Mouse (Mus musculus): Measurements from ENCODE around the gene Src. TPM values are rescaled to one million over a fixed set of nuclear protein-coding genes. Genes with fewer than 3 reads are reported as not detected.
A peak's percentile ranks its signal among the peaks of the same experiment; 100 is the strongest.

Src gene
- polyA plus RNA-seq, 1 experiment from 2014 or later = 30.8 TPM

DNA sequence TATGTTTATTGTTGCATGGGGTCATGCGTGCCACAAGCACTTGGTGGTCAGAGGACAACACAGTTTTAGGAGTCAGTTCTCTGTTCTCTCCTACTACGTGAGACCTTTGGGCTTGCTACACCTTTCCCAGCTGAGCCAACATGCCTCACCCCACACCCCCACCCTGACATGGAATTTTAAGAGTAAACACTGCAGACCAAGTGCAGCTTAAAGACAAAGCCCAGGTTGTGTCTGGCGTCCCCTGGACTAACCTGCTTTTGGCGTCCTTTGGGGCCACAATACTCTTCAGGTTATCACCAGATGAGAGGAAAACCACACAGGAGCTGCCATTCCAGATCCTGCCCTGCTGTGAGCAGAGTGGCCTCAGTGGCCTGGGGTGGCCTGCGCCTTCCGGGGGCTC lies 23.4 kb upstream of the Src start:
- Histone ChIP-seq H3K27me3 (no peaks in the 10 kb centered on the region), H3K4me2 (replicated peaks) (no peak overlapping the region), H3K27ac (0 out of 2 replicates have a peak overlapping the region, but pooled peaks have one; percentile 48), H3K4me1 (peaks cover 25% of the 10 kb centered on the region; the same call in 1 of the 2 replicates), H3K4me3 (no peak overlapping the region), H3K9ac (no peak overlapping the region), H3K36me3 (peaks cover 47% of the 10 kb centered on the region), H3K9me3 (no peaks in the 10 kb centered on the region)
- WGBS = 61% methylated on average over 6 of the region's 6 CpGs
- no peak for ATAC-seq (ENCODE audit: insufficient number of reproducible peaks, insufficient read depth, low FRiP score, low TSS enrichment)

GRCm38 (mm10) chr2:157395371-157395770 lies 22.9 kb upstream of the Src start:
- Histone ChIP-seq H3K9ac (no peak overlapping the region), H3K36me3 (peaks cover 47% of the 10 kb centered on the region), H3K9me3 (no peaks in the 10 kb centered on the region), H3K27ac (peak overlapping the region; percentile 71; the same call in 1 of the 2 replicates), H3K4me1 (peaks cover 25% of the 10 kb centered on the region; the same call in 1 of the 2 replicates), H3K27me3 (no peaks in the 10 kb centered on the region), H3K4me2 (replicated peaks) (no peak overlapping the region), H3K4me3 (no peak overlapping the region)
- no peak for ATAC-seq (ENCODE audit: insufficient number of reproducible peaks, insufficient read depth, low FRiP score, low TSS enrichment)
- 59% methylated on average over 5 of the region's 5 CpGs for WGBS

- peak overlapping the region; percentile 71 for H3K27ac ChIP-seq
- no peak overlapping the region for H3K4me2 ChIP-seq (replicated peaks)
- 0 out of 2 replicates have a peak overlapping the region, but pooled peaks have one; percentile 7 for H3K9ac ChIP-seq
- no peak overlapping the region for H3K4me3 ChIP-seq
- peaks cover 44% of the 10 kb centered on the region for H3K36me3 ChIP-seq
- H3K27me3 ChIP-seq = no peaks in the 10 kb centered on the region
- no peak for ATAC-seq (ENCODE audit: insufficient number of reproducible peaks, insufficient read depth, low FRiP score, low TSS enrichment)
- H3K9me3 ChIP-seq = no peaks in the 10 kb centered on the region
- 19% methylated on average over 13 of the region's 13 CpGs for WGBS
- peaks cover 25% of the 10 kb centered on the region; the same call in 1 of the 2 replicates for H3K4me1 ChIP-seq
Observed at GRCm38 (mm10) chr2:157395960-157396359, 22.3 kb upstream of the Src start.

DNA sequence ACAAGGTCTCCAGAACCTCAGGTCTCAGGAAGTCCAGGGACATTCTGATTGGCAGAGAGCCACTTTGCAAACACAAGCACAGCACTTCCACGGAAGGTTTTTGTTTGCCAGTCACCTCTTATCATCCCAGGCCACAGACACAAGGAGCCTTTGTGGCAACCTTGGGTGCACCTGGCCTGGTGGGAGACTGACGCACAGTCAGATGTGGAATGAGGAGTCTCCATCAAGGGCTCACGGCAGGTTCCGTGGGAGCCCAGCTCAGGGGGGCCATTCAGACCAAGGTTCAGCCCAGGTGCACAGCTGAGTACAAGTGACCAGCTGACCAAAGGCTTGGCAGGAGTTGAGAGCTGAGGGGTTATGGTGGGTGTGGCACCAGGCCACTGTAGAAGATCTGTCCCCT lies 20.9 kb upstream of the Src start:
- no peak overlapping the region for H3K9ac ChIP-seq
- peaks cover 25% of the 10 kb centered on the region; the same call in 1 of the 2 replicates for H3K4me1 ChIP-seq
- H3K4me3 ChIP-seq = no peak overlapping the region
- WGBS = 85% methylated on average over 4 of the region's 4 CpGs
- H3K4me2 ChIP-seq (replicated peaks) = no peak overlapping the region
- no peak for ATAC-seq (ENCODE audit: insufficient number of reproducible peaks, insufficient read depth, low FRiP score, low TSS enrichment)
- peaks cover 33% of the 10 kb centered on the region for H3K36me3 ChIP-seq
- no peaks in the 10 kb centered on the region for H3K27me3 ChIP-seq
- no peak overlapping the region for H3K27ac ChIP-seq
- no peaks in the 10 kb centered on the region for H3K9me3 ChIP-seq

DNA sequence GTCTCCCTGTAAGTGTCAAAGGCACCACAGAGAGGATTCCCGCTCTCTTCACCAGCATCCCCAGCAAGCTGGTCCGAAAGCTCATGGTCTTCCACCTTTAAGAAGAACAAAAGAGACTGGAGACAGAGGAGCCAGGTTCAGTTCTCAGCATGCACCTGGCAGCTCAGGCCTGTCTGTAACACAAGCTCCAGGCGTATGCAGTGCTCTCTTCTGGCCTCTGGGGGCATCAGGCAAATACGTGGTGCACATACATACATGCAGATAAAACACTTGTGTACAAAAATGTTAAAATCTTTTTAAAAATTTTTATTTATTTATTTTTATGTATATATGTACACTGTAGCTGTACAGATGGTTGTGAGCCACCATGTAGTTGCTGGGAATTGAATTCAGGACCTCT lies 19.7 kb upstream of the Src start:
- Histone ChIP-seq H3K4me3 (no peak overlapping the region), H3K9ac (no peak overlapping the region), H3K27me3 (no peaks in the 10 kb centered on the region), H3K9me3 (no peaks in the 10 kb centered on the region), H3K4me1 (peaks cover 25% of the 10 kb centered on the region; the same call in 1 of the 2 replicates), H3K36me3 (peaks cover 33% of the 10 kb centered on the region), H3K27ac (no peak overlapping the region), H3K4me2 (replicated peaks) (no peak overlapping the region)
- no peak for ATAC-seq (ENCODE audit: insufficient number of reproducible peaks, insufficient read depth, low FRiP score, low TSS enrichment)
- WGBS = 97% methylated on average over 4 of the region's 4 CpGs

DNA sequence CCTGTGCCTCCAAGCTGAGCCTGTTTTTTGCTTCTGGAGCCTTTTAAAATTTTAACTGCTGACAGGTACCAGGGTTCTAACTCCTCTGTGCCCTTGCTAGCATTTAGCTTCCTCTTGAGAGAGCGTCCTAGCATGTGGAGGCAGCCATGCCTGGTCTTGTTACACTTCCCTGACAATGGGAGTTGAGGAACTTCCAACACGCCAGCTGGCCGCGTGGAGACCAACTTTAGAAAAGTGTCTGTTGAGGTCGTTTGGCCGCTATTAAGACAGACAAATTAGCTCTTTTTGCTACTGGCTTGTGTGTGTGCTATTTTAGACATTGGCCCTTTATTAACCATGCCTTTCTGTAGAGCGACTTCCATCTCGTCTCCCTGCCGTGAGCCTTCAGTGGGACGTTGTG lies 18.4 kb upstream of the Src start:
- no peaks in the 10 kb centered on the region for H3K9me3 ChIP-seq
- H3K4me2 ChIP-seq (replicated peaks) = no peak overlapping the region
- no peak overlapping the region for H3K27ac ChIP-seq
- no peak for ATAC-seq (ENCODE audit: insufficient number of reproducible peaks, insufficient read depth, low FRiP score, low TSS enrichment)
- WGBS = 84% methylated on average over 10 of the region's 10 CpGs
- no peak overlapping the region for H3K4me3 ChIP-seq
- H3K9ac ChIP-seq = no peak overlapping the region
- peaks cover 33% of the 10 kb centered on the region for H3K36me3 ChIP-seq
- no peaks in the 10 kb centered on the region for H3K27me3 ChIP-seq
- H3K4me1 ChIP-seq = peaks cover 20% of the 10 kb centered on the region; the same call in 1 of the 2 replicates

- peaks cover 13% of the 10 kb centered on the region; the same call in 1 of the 2 replicates for H3K4me1 ChIP-seq
- no peak for ATAC-seq (ENCODE audit: insufficient number of reproducible peaks, insufficient read depth, low FRiP score, low TSS enrichment)
- peaks cover 30% of the 10 kb centered on the region for H3K36me3 ChIP-seq
- 94% methylated on average over 6 of the region's 6 CpGs for WGBS
- H3K4me2 ChIP-seq (replicated peaks) = no peak overlapping the region
- no peak overlapping the region for H3K27ac ChIP-seq
- no peaks in the 10 kb centered on the region for H3K27me3 ChIP-seq
- H3K9ac ChIP-seq = no peak overlapping the region
- no peak overlapping the region for H3K4me3 ChIP-seq
- no peaks in the 10 kb centered on the region for H3K9me3 ChIP-seq
Observed at GRCm38 (mm10) chr2:157400491-157400890, 17.8 kb upstream of the Src start.

DNA sequence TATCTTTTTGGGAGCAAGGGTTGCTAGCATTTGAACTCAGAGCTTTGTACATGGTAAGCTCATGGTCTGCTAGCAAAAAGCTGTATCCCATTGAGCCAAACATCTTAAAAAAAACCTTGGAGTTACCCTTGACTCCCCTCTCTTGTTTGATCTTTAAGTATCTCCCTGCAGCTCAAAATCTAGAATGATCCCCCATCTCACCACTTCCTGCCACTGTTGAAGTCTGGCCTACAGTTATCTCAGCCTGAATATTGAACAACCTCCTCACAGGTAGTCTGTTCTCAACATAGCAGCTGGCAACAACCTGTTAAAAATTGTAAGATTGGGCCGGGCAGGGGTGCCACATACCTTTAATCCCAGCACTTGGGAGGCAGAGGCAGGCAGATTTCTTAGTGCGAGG lies 17.0 kb upstream of the Src start:
- no peak for ATAC-seq (ENCODE audit: insufficient number of reproducible peaks, insufficient read depth, low FRiP score, low TSS enrichment)
- Histone ChIP-seq H3K4me3 (no peak overlapping the region), H3K4me2 (replicated peaks) (no peak overlapping the region), H3K9me3 (no peaks in the 10 kb centered on the region), H3K9ac (no peak overlapping the region), H3K36me3 (peaks cover 25% of the 10 kb centered on the region), H3K4me1 (0 out of 2 replicates have a peak, but pooled peaks cover 5% of the 10 kb centered on the region), H3K27me3 (no peaks in the 10 kb centered on the region), H3K27ac (no peak overlapping the region)
- WGBS = 95% methylated on average over 2 of the region's 2 CpGs

DNA sequence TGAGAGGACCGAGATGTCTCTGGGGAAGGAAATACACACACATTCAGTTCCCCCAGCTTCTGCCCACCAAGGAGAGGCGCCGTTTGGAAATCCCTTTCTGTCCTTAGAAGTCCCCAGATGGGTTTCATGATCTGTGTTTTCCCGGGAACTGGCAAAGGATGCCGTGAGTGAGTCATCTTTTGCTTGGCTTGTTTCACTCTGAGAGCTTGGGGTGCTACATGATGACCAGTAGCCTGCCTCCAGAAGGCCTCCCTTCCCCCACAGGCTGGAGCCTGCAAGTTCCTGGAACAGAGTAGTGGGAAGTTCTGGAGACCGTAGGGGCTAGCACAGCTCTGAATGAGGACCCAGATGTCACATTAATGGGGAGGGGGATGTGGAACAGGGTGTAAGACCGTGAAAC lies 10.6 kb upstream of the Src start:
- Histone ChIP-seq H3K4me1 (peaks cover 7% of the 10 kb centered on the region; the same call in 1 of the 2 replicates), H3K9me3 (no peaks in the 10 kb centered on the region), H3K4me3 (no peak overlapping the region), H3K27me3 (no peaks in the 10 kb centered on the region), H3K4me2 (replicated peaks) (no peak overlapping the region), H3K9ac (no peak overlapping the region), H3K27ac (no peak overlapping the region), H3K36me3 (no peaks in the 10 kb centered on the region)
- no peak for ATAC-seq (ENCODE audit: insufficient number of reproducible peaks, insufficient read depth, low FRiP score, low TSS enrichment)
- 85% methylated on average over 7 of the region's 7 CpGs for WGBS

GRCm38 (mm10) chr2:157409793-157410533 lies 8.3 kb upstream of the Src start:
- WGBS = 61% methylated on average over 12 of the region's 12 CpGs
- Histone ChIP-seq H3K4me3 (no peak overlapping the region), H3K27me3 (no peaks in the 10 kb centered on the region), H3K4me1 (peaks cover 7% of the 10 kb centered on the region; the same call in 1 of the 2 replicates), H3K36me3 (no peaks in the 10 kb centered on the region), H3K4me2 (replicated peaks) (no peak overlapping the region), H3K27ac (no peak overlapping the region), H3K9me3 (no peaks in the 10 kb centered on the region), H3K9ac (no peak overlapping the region)
- no peak; the same call in 1 of the 2 replicates for ATAC-seq (ENCODE audit: insufficient number of reproducible peaks, insufficient read depth, low FRiP score, low TSS enrichment)

DNA sequence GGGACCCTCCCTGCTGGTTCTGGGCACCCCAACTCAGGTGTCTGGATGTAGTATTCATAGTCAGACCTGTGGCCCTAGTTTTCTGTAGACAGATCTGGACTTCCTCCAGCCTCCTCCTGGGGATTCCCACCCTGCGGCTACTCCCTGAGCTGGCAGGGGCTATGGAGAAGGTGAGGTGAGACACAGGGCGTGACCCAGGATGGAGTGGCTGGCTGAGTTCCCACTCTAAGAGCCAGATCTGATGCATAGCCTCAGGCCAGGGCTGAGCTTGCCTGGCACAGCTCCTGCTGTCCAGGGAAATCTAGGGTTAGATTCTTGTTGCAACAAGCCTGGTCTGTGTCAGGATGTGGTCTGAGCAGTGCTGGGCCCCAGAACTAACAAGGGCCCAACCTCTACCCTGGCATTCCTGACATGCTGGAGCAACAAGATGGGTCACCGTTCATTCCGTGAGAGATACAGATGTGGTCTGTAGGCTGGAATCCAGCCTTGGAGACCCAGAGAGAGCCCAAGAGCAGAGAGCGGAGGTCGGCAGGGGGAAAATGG lies 7.0 kb upstream of the Src start:
- H3K36me3 ChIP-seq = no peaks in the 10 kb centered on the region
- H3K9ac ChIP-seq = no peak overlapping the region
- peaks cover 7% of the 10 kb centered on the region; the same call in 1 of the 2 replicates for H3K4me1 ChIP-seq
- H3K9me3 ChIP-seq = no peaks in the 10 kb centered on the region
- ATAC-seq (ENCODE audit: insufficient number of reproducible peaks, insufficient read depth, low FRiP score, low TSS enrichment) = no peak
- H3K4me2 ChIP-seq (replicated peaks) = no peak overlapping the region
- H3K27me3 ChIP-seq = no peaks in the 10 kb centered on the region
- H3K4me3 ChIP-seq = no peak overlapping the region
- H3K27ac ChIP-seq = no peak overlapping the region
- 80% methylated on average over 6 of the region's 6 CpGs for WGBS

DNA sequence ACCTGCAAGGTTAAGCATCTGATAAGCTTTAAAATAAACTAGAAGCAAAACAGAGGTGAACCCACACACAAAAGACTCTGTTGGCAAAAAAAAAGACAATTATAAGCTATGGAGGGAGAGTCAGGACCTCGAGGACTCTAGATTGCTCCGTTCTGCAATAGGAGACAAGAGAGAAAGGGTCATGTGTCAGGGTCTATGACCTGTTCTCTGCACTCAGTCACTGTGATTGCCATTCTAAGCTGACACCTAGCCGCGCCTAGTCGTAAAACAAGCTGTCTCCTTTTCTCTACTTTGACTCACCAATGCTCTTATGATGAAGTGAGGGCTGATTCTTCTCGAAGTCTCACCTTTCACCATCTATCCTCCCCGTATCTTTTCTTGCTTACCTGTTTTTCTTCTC lies 5.7 kb upstream of the Src start:
- no peak for ATAC-seq (ENCODE audit: insufficient number of reproducible peaks, insufficient read depth, low FRiP score, low TSS enrichment)
- Histone ChIP-seq H3K9me3 (no peaks in the 10 kb centered on the region), H3K36me3 (no peaks in the 10 kb centered on the region), H3K4me3 (no peak overlapping the region), H3K4me1 (peaks cover 7% of the 10 kb centered on the region; the same call in 1 of the 2 replicates), H3K4me2 (replicated peaks) (no peak overlapping the region), H3K9ac (no peak overlapping the region), H3K27ac (no peak overlapping the region), H3K27me3 (no peaks in the 10 kb centered on the region)
- 68% methylated on average over 7 of the region's 7 CpGs for WGBS

Data from embryonic facial prominence, embryonic 12.5 days (tissue).